Mouse (Mus musculus) layer of hippocampus, adult 11-12 months (tissue): ENCODE results near the gene Cd109.

Experiments
- DNase-seq: peaks from one replicate; pipeline ENCODE4 v3.0.0; 2022; ENCODE audit warnings: low spot score

The Cd109 gene

GRCm38 (mm10) chr9:78646008-78646777 is 30.8 kb downstream of the Cd109 start:
- DNase-seq = peak; percentile 45

- no peak for DNase-seq
Measured at GRCm38 (mm10) chr9:78648641-78649040, 33.3 kb downstream of the Cd109 start.

- no peak for DNase-seq
Measured at GRCm38 (mm10) chr9:78649398-78649797, 34.1 kb downstream of the Cd109 start.

DNA sequence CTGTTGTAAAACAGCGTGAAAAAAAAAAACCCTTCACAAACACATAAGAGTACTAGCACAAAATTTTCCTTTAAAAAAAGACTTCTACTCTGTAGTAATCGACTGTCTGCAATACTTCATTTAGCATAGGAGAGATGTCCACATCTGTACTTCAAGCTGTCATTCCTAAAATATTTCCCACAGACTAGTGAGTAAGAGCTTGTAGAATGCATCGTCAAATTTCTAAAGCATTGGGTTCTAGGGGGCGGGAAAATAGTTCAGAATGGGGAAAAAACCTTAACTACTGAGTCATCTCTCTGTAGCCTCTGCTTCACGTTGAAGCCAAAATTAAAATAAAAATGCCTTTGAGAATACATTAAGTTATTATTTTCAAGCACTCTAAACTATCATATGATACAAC is 42.2 kb downstream of the Cd109 start:
- no peak for DNase-seq

DNA sequence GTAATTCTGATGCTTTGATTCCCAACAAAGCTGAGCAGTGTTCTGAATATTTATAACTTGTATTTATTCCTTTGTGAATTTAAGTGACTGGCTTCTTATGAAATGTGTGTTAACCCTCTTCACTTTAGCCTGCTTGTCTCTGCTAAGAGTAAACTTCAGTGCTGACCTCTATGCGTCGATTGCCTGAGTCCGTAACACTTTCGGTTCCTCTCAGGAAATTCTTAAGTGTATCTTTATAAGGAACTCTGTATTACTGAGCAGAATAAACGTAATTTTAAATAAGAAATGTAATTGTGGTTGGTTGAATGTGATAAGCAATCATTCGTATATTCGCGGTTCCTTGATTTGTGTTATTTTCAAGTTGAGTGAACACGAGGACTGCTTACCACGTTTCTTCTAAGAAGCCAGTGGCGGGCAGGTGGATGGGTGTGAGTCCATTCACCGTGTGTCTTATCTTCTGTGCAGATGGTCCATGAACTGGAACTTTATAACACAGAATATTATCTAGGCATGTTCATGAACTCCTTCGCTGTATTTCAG is 56.2 kb downstream of the Cd109 start:
- DNase-seq = no peak

DNA sequence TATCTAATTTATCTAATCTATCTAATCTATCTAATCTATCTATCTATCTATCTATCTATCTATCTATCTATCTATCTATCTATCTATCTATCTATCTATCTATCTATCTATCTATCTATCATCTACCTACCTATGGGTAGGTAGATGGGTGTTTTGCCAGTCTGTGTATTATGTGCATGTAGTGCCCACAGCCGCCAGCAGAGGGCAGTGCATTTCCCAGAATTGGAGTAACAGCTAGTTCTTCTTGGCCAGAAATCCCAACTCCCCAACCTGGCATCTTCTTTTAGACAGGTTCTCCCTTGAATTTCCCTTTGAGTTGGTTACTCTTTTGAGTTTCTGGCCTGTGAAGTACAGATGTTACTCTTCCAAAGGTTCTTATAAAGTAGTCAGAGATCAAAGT is 85.3 kb downstream of the Cd109 start:
- peak; percentile 67 for DNase-seq

DNA sequence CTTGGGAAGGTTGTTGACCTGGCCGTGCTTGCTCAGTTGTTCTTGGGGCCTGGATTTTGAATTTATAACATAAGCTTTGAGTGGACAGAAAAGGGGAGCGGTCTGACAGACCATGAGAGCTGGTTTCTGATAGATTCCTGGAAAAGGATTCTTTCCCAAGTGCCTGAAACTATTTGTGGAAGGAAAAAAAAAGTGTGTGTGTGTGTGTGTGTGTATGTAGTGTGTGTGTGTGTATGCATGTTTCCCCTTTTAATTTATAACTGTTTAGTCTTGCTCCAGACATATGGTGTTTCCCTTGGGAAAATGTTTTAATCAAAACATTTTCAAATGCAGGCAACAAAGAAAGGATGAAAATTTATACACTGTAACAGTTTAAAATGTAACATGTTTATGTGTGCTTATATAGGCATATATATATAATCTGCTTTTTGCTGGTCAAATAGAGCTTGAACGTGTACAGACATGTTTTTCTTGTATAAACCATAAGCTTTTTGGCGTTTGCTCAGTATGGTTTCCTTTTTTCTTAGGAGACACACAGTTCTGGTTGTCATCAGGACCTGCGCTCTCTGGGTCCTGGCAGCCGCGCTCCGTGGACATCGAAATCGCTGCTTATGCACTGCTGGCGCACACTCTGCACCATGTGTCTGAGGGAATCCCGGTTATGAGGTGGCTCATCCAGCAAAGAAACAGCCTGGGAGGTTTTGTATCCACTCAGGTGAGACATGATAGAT is 87.3 kb downstream of the Cd109 start:
- DNase-seq = no peak

- no peak for DNase-seq
Measured at GRCm38 (mm10) chr9:78720888-78721798, 105.8 kb downstream of the Cd109 start.

- no peak for DNase-seq
Measured at GRCm38 (mm10) chr9:78731931-78732330, 116.6 kb downstream of the Cd109 start.

DNA sequence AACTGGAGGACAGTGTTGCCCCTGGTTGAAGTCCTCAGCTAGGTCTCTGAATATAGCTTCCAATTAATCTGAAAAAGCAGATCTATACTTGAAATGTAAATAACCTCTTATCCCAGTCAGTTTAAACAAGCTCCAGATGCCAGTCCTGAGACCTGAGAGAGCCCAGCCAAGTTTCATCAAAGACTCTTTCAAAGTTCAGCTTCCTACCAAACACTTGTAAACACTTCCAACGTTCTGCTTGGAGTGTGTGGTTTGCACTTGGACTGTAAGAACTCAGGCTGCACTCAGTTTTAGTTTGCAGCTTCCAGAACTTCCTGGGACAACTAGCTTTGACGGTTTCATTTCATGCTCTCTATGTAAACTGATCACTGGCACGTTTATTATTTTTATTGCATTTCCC is 120.2 kb downstream of the Cd109 start:
- no peak for DNase-seq

GRCm38 (mm10) chr9:78742012-78742411 is 126.7 kb downstream of the Cd109 start:
- DNase-seq = no peak

- DNase-seq = no peak
Measured at GRCm38 (mm10) chr9:78750246-78750645, 134.9 kb downstream of the Cd109 start.
